In the genomic region with DNA sequence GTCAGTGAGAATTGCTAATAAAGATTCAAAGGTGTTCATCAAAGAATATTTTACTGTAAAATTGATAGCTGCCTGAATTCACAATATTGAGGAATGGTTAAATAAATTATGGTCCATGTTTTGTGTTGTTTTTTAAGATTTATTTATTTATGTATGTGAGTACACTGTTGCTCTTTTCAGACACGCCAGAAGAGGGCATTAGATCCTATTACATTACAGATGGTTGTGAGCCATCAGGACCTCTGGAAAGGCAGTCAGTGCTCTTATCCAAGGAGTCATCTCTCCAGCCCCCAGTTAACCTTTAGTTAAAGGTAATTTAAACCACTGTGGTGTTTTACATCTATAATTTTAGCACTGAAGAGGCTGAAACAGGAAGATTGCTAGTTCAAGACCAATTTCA, we compare ENCODE assay signal across 37 mouse cellular contexts. TPM values are rescaled to one million over a fixed set of nuclear protein-coding genes. Genes with fewer than 3 reads are reported as not detected.
A peak's percentile ranks its signal among the peaks of the same experiment; 100 is the strongest.
DNase-seq lines count a peak whose midpoint lies in the region; TF ChIP-seq lines count a peak whose summit lies in the region.
"Had no signal": no experiment of that assay in that cellular context is flagged by ENCODE, and none has a peak within 500 bp of the region (broad histone marks: within the 10 kb centered on the region; RNA-seq: fewer than 3 reads in every experiment).

No protein-coding gene starts in this region.

- 45% methylated on average over 1 of the region's 1 CpGs for WGBS in heart, adult 2 months

- H3K27ac ChIP-seq in heart, adult 2 months: no peak overlapping the region
- H3K27ac ChIP-seq in layer of hippocampus, adult 2 months: no peak overlapping the region
- H3K27ac ChIP-seq: forebrain, embryonic 13.5 days; hindbrain, embryonic 15.5 days; liver, embryonic 13.5 days; macrophage; neural tube, embryonic 15.5 days had no signal

- peaks cover 15% of the 10 kb centered on the region for H3K36me3 ChIP-seq in heart, adult 2 months (ENCODE audit: control insufficient read depth, insufficient read depth, low read length)
- H3K36me3 ChIP-seq: hindbrain, embryonic 15.5 days; liver, embryonic 13.5 days had no signal

- no peak overlapping the region for H3K4me3 ChIP-seq in heart, adult 2 months
- H3K4me3 ChIP-seq in layer of hippocampus, adult 2 months: no peak overlapping the region
- H3K4me3 ChIP-seq: forebrain, embryonic 13.5 days; hindbrain, embryonic 15.5 days; liver, embryonic 13.5 days; neural tube, embryonic 15.5 days had no signal

- H3K27me3 ChIP-seq in heart, adult 2 months (ENCODE audit: control insufficient read depth, insufficient read depth, low read length): no peaks in the 10 kb centered on the region
- H3K27me3 ChIP-seq: forebrain, embryonic 13.5 days; hindbrain, embryonic 15.5 days; liver, embryonic 13.5 days; neural tube, embryonic 15.5 days had no signal

- no peak for TF ChIP-seq POLR2A in heart, adult 2 months (IDR thresholded peaks at IDR 0.05; ENCODE audit: insufficient read depth, low read depth, low read length)

- 0 out of 2 replicates have a peak, but pooled peaks cover 2% of the 10 kb centered on the region for H3K79me2 ChIP-seq in heart, adult 2 months (replicated peaks; ENCODE audit: control insufficient read depth, insufficient read depth, low read length)

- TF ChIP-seq EP300 in heart, adult 2 months (IDR thresholded peaks at IDR 0.05; ENCODE audit: insufficient read depth, low read depth, low read length): no peak

- peak; percentile 24; the same call in 1 of the 2 replicates for TF ChIP-seq CTCF in heart, adult 2 months (IDR thresholded peaks at IDR 0.05)
- TF ChIP-seq CTCF in layer of hippocampus, adult 2 months (conservative IDR thresholded peaks at IDR 0.05): peak; percentile 52

- intact Hi-C loops in heart, adult 2 months (cut with DNase I): loop anchor here (5.0 kb wide), 1 partner anchor 47 kb away; a partner anchor contains a TSS

- DNase-seq in heart, adult 2 months: no peak
- no peak for DNase-seq in heart, adult 9 months (ENCODE audit: low spot score in 2 of 2)
- no peak for DNase-seq in layer of hippocampus, adult 2 months (ENCODE audit: low spot score in 2 of 2)
- no peak for DNase-seq in layer of hippocampus, postnatal 36 days
- peak; percentile 18 for DNase-seq in A20 (ENCODE audit: low read depth, low spot score)
- DNase-seq in right cerebral cortex, postnatal 36 days (ENCODE audit: low spot score in 2 of 2): no peak
- DNase-seq in ovary, postnatal 10 days (ENCODE audit: low spot score): no peak
- DNase-seq: adrenal gland, postnatal 14 days; cerebellum, adult 11 months; cerebellum, adult 9-10 months; cerebellum, postnatal 36 days; heart, postnatal 10 days; kidney, adult 8-10 months; kidney, postnatal 10 days; liver, embryonic 13.5 days; lung, adult 2 months; lung, postnatal 10 days; midbrain, embryonic 14.5 days; right cerebral cortex, postnatal 25 days; spleen, adult 18-20 months; thymus, adult 18-20 months; thymus, postnatal 25 days had no signal

- peaks cover 16% of the 10 kb centered on the region for H3K4me1 ChIP-seq in heart, adult 2 months (ENCODE audit: control insufficient read depth, insufficient read depth, low read length)

- H3K9ac ChIP-seq in heart, adult 2 months (ENCODE audit: low read depth, low read length): no peak overlapping the region
- H3K9ac ChIP-seq: forebrain, embryonic 13.5 days; hindbrain, embryonic 15.5 days; liver, embryonic 13.5 days; neural tube, embryonic 15.5 days had no signal

RNA-seq across cellular contexts. Expression of a gene that starts 49.4 kb away (rescaled TPM):
- 100 to 1,000 TPM; 151 to 171 TPM for total RNA-seq in heart, adult 2 months (2021)
- 120 and 154 TPM in 2 replicates for polyA plus RNA-seq in heart, adult 2 months (2012; rRNA removed)
- 100 to 1,000 TPM; 153 to 170 TPM for total RNA-seq in layer of hippocampus, adult 2 months (2021)
- 100 to 1,000 TPM; 153 to 163 TPM for total RNA-seq in layer of hippocampus, postnatal 36 days (2021)

RNA-seq across cellular contexts. Expression of a gene that starts 59.3 kb away (rescaled TPM):
- not detected for total RNA-seq in heart, adult 2 months (2021)
- polyA plus RNA-seq in heart, adult 2 months (2012; rRNA removed): 0.18 TPM in 1 of 2 replicates, not detected in the other
- total RNA-seq in layer of hippocampus, adult 2 months (2021): not detected
- not detected for total RNA-seq in layer of hippocampus, postnatal 36 days (2021)
- total RNA-seq: gastrocnemius, adult 18-20 months; heart, postnatal 10 days; hematopoietic stem cell, adult 5-6 weeks; layer of hippocampus, postnatal 10 days; left cerebral cortex, adult 8-10 months; left cerebral cortex, postnatal 36 days; megakaryocyte-erythroid progenitor cell, adult 5-6 weeks had no signal
- polyA plus RNA-seq: embryonic facial prominence, embryonic 11.5 days; forebrain, embryonic 13.5 days; frontal cortex, adult 2 months; G1E; hindbrain, embryonic 15.5 days; intestine, embryonic 14.5 days; limb, embryonic 14.5 days; lung, adult 2 months; macrophage; midbrain, embryonic 14.5 days; neural tube, embryonic 15.5 days had no signal
